Mouse (Mus musculus) ovary, postnatal 10 days (tissue): ENCODE results near the gene Hirip3.

Experiments
- DNase-seq: peaks from one replicate; pipeline ENCODE4 v3.0.0; 2022; ENCODE audit warnings: low spot score

Hirip3 gene

DNA sequence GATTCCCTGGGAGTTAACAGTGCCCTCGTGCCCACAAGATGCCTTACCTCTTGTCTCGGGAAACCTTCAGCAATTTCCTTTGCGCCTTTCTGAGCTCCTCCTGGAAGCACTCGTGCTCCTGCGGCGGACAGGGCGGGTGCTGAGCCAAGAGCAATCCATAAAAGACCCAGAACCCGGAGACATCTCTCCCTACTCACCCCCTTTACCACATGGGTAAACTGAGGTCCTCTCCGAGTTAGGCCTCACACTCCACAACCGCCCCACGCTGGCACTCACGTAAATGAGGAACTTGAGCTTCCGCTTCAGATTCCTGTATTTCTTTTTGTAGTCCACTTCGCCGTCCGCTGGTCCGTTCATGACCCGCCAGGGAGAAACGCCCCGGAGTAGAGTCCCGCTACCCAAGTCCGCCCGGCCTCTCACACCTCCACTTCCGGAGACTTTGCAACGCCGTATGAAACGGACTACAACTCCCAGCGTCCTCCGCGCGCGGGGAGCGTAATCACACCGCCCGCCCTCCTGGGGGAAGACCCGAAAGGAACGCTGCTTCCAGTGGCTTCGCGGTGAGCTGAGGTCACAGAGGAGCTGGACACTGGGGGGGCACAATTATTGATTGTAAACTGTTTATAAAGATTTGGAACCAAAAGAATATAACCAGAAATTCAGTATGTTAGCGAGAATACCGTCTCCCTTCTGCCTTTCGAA is at the start of gene Hirip3:
Gene Hirip3, plus strand, starts transcription at position 544 of the 702 bp plus-strand sequence.
- peak; percentile 86 for DNase-seq

- no peak for DNase-seq
Measured at GRCm38 (mm10) chr7:126815726-126816222, 46.0 kb upstream of the Hirip3 start.

DNA sequence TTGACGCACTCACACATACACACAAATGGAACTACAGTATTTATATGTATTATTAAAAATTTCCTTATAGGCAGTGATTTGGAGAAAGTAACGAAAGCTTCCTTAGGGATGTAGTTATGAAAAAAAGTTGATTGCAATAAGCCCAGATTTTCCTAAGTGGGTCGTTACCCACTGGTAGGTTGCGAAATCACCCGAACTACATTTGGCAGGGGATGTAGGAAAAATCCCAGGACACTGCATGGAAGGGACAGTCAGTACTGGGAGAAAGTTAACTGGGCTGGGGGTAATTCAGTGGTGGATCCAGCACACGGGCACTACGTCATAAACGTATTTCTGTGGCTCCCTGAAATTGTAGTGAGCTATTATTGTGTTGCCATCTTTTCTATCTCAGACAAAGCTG is 45.3 kb upstream of the Hirip3 start:
- no peak for DNase-seq

GRCm38 (mm10) chr7:126817595-126817994 is 44.2 kb upstream of the Hirip3 start:
- DNase-seq, result no peak

DNA sequence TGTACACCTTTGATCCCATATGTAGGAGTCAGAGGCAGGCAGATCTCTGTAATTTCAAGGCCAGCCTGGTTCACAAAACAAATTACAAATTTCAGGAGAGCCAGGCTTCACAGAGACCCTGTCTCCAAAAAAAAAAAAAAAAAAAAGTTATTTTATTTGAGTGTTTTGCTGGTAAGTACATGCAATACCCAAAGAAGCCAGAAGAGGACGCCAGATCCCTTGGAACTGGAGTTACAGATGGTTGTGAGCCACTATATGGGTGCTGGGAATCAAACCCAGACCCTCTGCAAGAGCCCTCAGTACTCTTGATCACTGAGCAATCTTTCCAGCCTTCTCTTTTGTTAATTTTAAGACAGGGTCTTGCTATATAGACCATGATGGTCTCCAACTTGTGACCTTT is 43.0 kb upstream of the Hirip3 start:
- no peak for DNase-seq

GRCm38 (mm10) chr7:126821835-126822511 is 39.8 kb upstream of the Hirip3 start:
- peak; percentile 70 for DNase-seq

- no peak for DNase-seq
Measured at GRCm38 (mm10) chr7:126822741-126823140, 39.0 kb upstream of the Hirip3 start.

DNA sequence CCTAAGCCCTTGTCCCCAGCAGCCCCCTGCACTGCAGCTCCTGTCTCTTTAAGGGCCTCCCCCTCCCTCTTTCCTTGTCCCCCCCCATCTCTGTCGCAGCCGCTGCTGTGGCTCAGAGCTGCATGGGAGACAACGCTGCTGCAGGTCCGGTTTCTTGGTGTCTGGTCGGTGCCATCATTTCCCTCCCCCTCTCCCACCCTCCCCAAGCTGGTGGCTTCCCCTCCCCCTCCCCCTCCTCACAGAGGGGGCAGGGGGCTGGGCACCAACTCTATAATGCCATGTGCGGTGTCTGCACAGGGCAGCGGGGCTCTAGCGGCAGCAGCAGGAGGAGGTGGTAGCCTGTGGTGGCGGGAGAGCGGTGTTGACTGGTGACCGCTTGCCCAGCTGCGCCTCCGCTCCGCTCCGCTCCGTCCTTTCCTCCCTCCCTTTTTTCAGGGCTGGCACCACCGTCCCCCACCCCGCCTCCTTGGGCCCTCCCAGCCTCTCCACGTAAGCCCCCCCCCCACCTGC is 38.5 kb upstream of the Hirip3 start:
- DNase-seq, result no peak

GRCm38 (mm10) chr7:126823940-126824339 is 37.8 kb upstream of the Hirip3 start:
- no peak for DNase-seq

DNA sequence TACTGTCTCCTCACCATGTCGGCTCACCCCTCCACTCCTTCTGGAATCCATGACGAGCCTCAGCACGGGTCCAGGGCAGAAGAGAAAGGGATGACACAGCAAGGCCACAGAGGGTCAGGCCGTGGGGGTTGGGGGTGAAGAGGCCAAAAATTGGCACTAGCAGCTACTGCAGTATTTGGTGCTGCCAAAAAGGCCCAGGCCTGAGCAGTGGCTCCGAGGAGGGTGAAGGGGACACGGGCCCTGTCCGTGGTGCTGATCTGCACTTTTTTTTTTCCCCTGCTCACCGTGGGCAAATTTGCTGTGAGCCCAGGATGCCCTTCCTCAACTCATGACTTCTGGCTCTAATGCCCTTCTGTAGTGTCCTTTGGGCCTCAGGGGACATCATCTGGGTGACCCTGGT is 36.4 kb upstream of the Hirip3 start:
- no peak for DNase-seq

DNA sequence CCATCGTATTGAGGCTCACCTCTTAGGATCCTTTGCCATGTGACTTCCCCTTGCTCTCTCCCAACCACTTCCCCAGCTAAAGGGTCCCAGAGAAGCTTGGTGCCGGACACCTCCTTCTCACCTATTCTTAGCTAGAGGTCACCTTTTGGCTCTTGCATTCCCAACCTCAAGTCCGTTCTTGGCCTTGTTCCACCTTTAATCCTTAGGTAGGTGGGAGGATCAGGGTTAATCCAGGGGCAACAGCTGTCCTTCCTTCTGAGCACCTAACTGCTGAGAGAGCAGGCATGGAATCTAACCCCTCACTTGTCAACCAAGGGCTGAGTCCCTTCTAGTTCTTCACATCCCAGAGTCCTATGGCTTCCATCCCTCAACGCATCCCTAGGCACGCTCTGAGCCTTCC is 35.8 kb upstream of the Hirip3 start:
- no peak for DNase-seq

DNA sequence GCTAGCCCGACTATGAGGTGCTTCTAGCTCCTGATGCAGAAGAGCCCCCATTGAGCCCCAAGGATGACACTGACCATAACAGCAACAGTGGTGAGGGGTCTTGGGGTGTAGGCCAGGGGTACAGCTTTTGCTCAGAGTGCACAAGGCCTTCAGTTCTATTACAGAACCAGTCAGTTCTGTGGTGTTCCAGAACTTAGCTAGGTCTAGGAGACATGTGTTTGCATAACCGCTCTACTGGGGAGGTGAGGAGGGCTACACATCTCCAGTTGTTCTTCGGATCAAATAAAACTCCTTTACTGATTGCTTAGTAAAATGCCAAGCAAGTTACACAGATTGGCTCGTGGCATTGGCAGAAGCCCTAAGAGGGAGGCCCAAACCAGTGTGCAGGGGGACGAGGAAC is 30.2 kb upstream of the Hirip3 start, which contains the start of gene 4930451I11Rik:
Gene 4930451I11Rik, minus strand, starts transcription at position 101 of the 400 bp plus-strand sequence.
- DNase-seq, result no peak

- no peak for DNase-seq
Measured at GRCm38 (mm10) chr7:126832036-126832598, 29.7 kb upstream of the Hirip3 start.

- no peak for DNase-seq
Measured at GRCm38 (mm10) chr7:126833294-126833693, 28.5 kb upstream of the Hirip3 start.

DNA sequence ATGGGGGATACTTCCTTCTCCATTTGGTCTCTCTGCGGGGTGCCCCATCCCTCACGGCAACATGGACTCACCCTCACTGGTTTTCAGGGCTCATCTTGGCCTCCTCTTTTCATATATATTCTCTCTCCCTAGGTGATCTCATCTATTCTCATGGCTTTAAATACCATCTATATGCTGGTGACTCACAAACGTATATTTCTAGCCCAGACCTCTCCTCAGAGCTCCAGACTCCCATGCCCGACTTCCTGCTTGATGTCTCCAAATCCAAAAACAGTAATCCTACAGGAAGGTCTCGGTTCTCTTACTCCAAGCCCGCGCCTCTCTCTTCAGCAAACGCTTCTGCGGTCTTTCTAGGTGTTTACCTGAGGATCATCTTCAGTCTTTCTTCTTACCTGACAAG is 18.5 kb upstream of the Hirip3 start:
- no peak for DNase-seq

GRCm38 (mm10) chr7:126845516-126845915 is 16.3 kb upstream of the Hirip3 start:
- DNase-seq, result no peak

DNA sequence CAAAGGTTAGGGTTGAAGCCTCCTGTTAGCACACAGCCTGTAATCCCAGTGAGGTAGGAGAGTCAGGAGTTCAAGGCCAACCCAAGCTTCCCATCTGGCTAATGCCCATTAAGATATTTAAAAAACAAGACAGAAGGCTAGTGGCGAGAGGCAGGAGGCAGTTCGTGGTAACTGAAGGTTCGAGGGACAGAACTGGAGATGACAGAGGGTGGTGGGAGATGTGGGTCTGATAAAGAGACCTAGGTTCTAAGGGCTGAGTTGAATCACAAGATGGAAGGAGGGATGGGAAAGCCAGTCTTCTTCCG is 14.7 kb upstream of the Hirip3 start, which contains the start of gene Doc2a:
Gene Doc2a, plus strand, starts transcription at position 301 of the 305 bp plus-strand sequence.
- no peak for DNase-seq

DNA sequence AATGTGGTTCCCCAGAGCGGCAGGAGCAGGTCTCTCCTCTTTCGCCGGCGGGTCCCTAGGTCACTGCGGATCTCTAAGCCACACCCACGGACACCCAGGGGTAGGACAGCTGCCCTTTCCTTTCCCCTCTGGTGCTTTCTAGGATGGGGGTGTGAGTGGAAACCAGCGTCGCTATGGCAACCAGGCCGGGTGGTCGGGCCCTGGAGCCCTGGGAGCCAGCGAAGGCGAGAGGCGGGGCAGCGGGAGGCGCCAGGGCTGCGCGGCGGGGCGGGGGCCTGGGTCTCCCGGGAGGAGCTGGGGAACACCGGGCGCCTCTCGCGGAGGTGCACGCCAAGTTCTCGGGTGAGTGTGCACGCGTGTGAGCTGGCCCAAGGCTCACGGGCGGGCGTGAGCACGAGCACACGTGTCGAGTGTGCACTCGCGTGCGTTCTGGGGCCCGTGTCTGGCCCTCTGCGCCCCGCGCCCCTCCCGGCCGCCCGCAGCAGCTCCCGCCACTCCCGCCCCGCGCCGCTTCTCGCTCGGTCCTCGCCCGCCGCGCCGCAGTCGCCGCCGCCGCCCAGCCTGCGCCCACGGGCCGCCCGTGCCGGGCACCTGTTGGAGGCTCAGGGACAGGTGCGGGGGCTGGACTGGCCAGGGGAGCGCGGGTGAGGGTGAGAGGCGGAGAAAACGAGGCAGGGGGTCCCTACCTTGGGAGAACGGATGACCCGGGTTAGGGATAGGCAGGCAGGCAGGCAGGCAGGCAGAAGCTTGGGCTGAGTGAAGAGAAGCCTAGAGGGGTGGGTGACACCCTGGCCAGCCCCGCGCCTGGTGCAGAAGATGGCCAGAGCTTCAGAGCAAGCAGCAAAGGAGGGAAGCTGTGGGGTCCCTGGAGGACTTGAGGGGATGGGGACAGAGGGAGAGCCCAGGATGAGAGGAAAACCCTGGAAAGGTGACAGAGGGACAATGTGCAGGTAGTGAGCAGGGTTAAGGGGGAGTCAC is 14.1 kb upstream of the Hirip3 start:
- no peak for DNase-seq

GRCm38 (mm10) chr7:126848794-126849193 is 13.0 kb upstream of the Hirip3 start:
- DNase-seq, result no peak

DNA sequence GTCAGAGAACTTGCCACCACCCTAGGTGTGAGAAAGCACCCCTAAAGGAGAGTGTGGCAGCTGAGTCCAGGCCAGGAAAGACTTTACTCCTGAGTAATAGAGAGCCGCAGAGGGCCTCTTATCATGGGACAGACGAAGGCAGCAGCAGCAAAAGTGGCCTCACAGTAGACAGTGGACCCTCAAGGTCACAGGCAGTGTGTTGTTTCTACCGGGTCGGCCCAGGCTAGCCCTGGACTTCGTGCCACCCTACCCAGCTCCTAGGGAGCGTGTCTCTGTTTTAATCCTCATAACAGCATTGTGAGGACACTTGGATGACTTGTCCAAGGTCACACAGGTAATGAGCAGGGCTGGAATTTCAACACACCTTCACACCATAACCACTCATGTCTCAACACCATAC is 11.6 kb upstream of the Hirip3 start:
- no peak for DNase-seq

DNA sequence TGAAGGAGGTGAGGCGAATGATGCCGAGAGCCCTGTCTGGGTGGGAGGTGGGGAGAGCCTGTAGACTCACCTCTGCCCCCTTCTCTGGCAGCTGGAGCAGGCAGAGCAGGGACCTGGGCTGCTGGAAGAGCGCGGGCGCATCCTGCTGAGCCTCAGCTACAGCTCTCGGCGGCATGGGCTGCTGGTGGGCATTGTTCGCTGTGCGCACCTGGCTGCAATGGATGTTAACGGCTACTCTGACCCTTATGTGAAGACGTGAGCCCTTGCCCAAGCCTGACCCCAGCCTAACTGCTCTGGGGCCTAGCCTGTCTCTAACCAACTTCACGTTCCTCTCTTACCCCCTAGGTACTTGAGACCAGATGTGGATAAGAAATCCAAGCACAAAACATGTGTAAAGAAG is 10.6 kb upstream of the Hirip3 start:
- DNase-seq, result no peak

DNA sequence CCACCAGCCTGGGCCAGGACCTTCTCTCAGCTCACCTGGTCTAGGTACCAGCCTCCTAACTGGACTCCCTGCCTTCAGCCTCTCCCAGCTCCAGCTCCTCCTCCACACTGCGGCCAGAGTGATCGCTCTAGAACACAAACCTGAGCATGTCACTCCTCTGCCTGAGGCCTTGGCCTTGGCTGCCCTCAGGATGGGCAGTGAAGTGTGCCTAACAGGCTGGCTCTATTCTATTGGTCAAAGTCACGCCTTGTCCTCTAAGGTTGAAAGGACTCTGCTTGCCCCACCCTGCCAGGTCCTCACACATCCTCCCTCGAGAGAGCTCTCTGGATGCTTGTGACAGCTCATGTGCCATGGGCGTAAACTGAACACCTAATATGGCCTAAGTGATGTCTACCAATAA is 8.3 kb upstream of the Hirip3 start:
- DNase-seq, result no peak
